Mouse (Mus musculus): ENCODE measurements around the gene Kif24.

GRCm38 (mm10) chr4:41357154-41357553, 107.5 kb downstream of the Kif24 start:
- TF ChIP-seq POLR2A (IDR thresholded peaks at IDR 0.05; ENCODE audit: extremely low read depth, insufficient read depth, low read length) (no peak), CTCF (IDR thresholded peaks at IDR 0.05; ENCODE audit: low read depth, low read length) (no peak)

Data from liver, adult 2 months (tissue).